Mouse (Mus musculus) G1E (cell line): ENCODE measurements around the gene Fgfr2.

Experiments
- CTCF ChIP-seq: IDR thresholded peaks from 2 replicates; pipeline ENCODE4 v1.5.1; 2012; ENCODE audit warnings: low read depth, low read length, inconsistent platforms, mixed read lengths
- GATA1 ChIP-seq: IDR thresholded peaks from 2 replicates; pipeline ENCODE4 v1.6.1; 2012; ENCODE audit warnings: borderline replicate concordance, low read length, inconsistent platforms, mixed read lengths
- POLR2AphosphoS5 ChIP-seq: IDR thresholded peaks from 2 replicates; pipeline ENCODE4 v1.6.1; 2012; ENCODE audit warnings: low read depth, low read length, inconsistent platforms; ENCODE audit not compliant: insufficient replicate concordance
- TAL1 ChIP-seq: conservative IDR thresholded peaks from 2 replicates; pipeline ENCODE4 v1.6.1; 2012; ENCODE audit warnings: low read depth, low read length, inconsistent platforms, mixed read lengths

GRCm38 (mm10) chr7:130617591-130617990 lies 2505.6 kb downstream of the Fgfr2 start:
- TF ChIP-seq CTCF (no peak), TAL1 (no peak), POLR2AphosphoS5 (no peak), GATA1 (no peak)
